Mouse (Mus musculus) limb, embryonic 14.5 days (tissue): ENCODE results near the gene Ppp1r3e. TPM values are rescaled to one million over a fixed set of nuclear protein-coding genes. Genes with fewer than 3 reads are reported as not detected.

ENCODE experiments used
- ATAC-seq: fragments of 200-750 bp; cut with Nextera tagmentation; 2 replicates; pipeline ENCODE4 v1.8.0; 2017; ENCODE audit warnings: low read depth, moderate number of reproducible peaks, moderate TSS enrichment; ENCODE audit not compliant: low FRiP score
- DNase-seq: peaks from one replicate; pipeline ENCODE4 v3.0.0-alpha.2; 2015; ENCODE audit warnings: low spot score
- H3K27ac ChIP-seq: fragments of 300-500 bp; sonication (generic); replicated peaks from 2 replicates; pipeline ENCODE4 v1.5.1; 2014; ENCODE audit warnings: low read depth, mild to moderate bottlenecking, low read length, moderate library complexity, mixed read lengths
- H3K27me3 ChIP-seq: fragments of 300-500 bp; sonication (generic); 2 replicates; pipeline ENCODE4 v1.6.1; 2014; ENCODE audit warnings: low read length, mixed read lengths; ENCODE audit not compliant: control insufficient read depth, insufficient read depth
- H3K36me3 ChIP-seq: fragments of 300-500 bp; sonication (generic); 2 replicates; pipeline ENCODE4 v1.6.1; 2014; ENCODE audit warnings: mild to moderate bottlenecking, low read length, moderate library complexity, mixed read lengths; ENCODE audit not compliant: control insufficient read depth, insufficient read depth
- H3K4me1 ChIP-seq: fragments of 300-500 bp; sonication (generic); 2 replicates; pipeline ENCODE4 v1.6.1; 2014; ENCODE audit warnings: antibody characterized with exemption, low read length, mixed read lengths; ENCODE audit not compliant: control insufficient read depth, insufficient read depth
- H3K4me2 ChIP-seq: fragments of 300-500 bp; sonication (generic); replicated peaks from 2 replicates; pipeline ENCODE4 v1.6.1; 2014; ENCODE audit warnings: low read depth, mild to moderate bottlenecking, low read length, moderate library complexity; ENCODE audit not compliant: severe bottlenecking
- H3K4me3 ChIP-seq: fragments of 300-500 bp; sonication (generic); replicated peaks from 2 replicates; pipeline ENCODE4 v1.5.1; 2014; ENCODE audit warnings: low read length
- H3K9ac ChIP-seq: fragments of 300-500 bp; sonication (generic); 2 replicates; pipeline ENCODE4 v1.6.1; 2014; ENCODE audit warnings: mild to moderate bottlenecking, low read depth, low read length, moderate library complexity; ENCODE audit not compliant: severe bottlenecking
- H3K9me3 ChIP-seq: fragments of 300-500 bp; sonication (generic); 2 replicates; pipeline ENCODE4 v1.6.1; 2016; ENCODE audit warnings: low read length; ENCODE audit not compliant: control insufficient read depth
- POLR2A ChIP-seq: fragments of 200-500 bp; IDR thresholded peaks from 2 replicates; pipeline ENCODE4 v1.8.0; 2012; ENCODE audit warnings: inconsistent platforms, mild to moderate bottlenecking, moderate library complexity, borderline replicate concordance; ENCODE audit not compliant: insufficient read depth, insufficient read length; ENCODE audit errors: extremely low read depth
- WGBS: fragments of 180-500 bp; shearing (Covaris S2); extraction: QIAGEN DNeasy Blood & Tissue Kit; methylation state at CpG from one replicate; pipeline ENCODE4 v1.1.7; 2014; 5-methylcytosine and 5-hydroxymethylcytosine counted together
- polyA plus RNA-seq, 2 experiments: library from polyadenylated mRNA; depleted of rRNA in 1 of 2; stranded (reverse) in 1 of 2; unstranded in 1 of 2; fragments of >200 nt; fragmentation: Nextera tagmentation in 1 of 2; extraction: Ambion mirVana in 1 of 2; gene quantifications; 2 replicates each; pipeline versions ENCODE4 v1.2.1 to v1.2.3; 2012 to 2014

The Ppp1r3e gene
- polyA plus RNA-seq, 2 experiments = 1.4 to 8.0 TPM

DNA sequence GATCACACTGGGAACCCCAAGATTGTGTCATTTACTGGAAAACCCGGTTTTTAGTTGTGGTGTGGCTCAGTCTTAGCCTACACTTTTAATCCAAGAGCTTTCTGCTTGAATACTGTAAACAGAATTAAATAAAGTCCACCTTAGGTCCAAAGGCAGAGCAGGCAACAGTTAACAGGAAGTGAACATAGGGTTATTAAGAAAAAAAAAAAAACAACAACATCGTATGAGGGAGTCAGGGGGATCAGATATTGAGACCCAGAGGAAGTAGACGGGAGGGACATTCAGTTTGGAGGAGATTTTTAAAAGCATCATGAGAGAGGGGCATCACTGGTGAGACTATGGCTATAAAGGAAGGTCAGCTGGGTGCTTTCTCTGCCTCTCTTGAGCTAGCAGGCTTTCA lies 11.1 kb downstream of the Ppp1r3e start:
- Histone ChIP-seq H3K27me3 (no peaks in the 10 kb centered on the region), H3K4me1 (no peaks in the 10 kb centered on the region; the same call in 1 of the 2 replicates), H3K27ac (no peak overlapping the region), H3K9ac (no peak overlapping the region), H3K4me3 (no peak overlapping the region), H3K4me2 (no peak overlapping the region), H3K9me3 (no peaks in the 10 kb centered on the region), H3K36me3 (no peaks in the 10 kb centered on the region)
- ATAC-seq (no peak), DNase-seq (no peak)
- no peak for TF ChIP-seq POLR2A
- WGBS = 49% methylated on average over 3 of the region's 3 CpGs

- no peak for TF ChIP-seq POLR2A
- Histone ChIP-seq H3K4me2 (no peak overlapping the region), H3K4me1 (no peaks in the 10 kb centered on the region; the same call in 1 of the 2 replicates), H3K27ac (no peak overlapping the region), H3K36me3 (no peaks in the 10 kb centered on the region), H3K4me3 (no peak overlapping the region), H3K9ac (no peak overlapping the region), H3K27me3 (no peaks in the 10 kb centered on the region), H3K9me3 (no peaks in the 10 kb centered on the region)
- ATAC-seq = no peak
- DNase-seq = no peak
- 69% methylated on average over 5 of the region's 5 CpGs for WGBS
Observed at GRCm38 (mm10) chr14:54865626-54866025, 11.7 kb downstream of the Ppp1r3e start.

DNA sequence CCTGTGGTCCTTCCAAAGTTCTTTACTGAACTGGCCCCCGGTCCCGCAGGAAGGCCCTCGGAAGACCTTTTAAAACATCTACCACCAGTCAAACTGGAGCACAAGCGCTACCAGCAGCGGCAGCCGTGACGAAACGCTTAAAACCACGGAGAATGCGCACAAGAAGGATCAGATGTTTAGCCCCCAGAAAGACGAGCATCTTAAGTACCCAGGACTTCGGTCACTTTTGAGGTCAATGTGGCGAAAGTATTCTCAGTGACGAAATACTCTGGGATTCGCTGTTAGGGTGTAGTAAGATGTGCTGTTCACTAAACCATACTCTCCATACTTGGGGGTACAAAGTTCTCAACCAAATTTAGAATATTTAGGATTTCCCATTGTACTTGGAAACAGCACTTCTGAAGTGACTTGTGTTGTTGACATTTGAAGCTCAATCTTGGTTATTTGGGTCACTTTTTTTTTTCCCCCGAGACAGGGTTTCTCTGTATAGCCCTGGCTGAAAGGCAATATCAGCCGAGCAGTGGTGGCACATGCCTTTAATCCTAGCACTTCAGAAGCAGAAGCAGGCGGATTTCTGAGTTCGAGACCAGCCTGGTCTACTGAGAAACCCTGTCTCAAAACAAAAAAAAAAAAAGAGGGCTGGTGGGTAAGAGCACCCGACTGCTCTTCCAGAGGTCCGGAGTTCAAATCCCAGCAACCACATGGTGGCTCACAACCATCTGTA lies 12.9 kb downstream of the Ppp1r3e start:
- Histone ChIP-seq H3K9ac (peak overlapping the region; percentile 77), H3K4me2 (peak overlapping the region; percentile 61), H3K9me3 (no peaks in the 10 kb centered on the region), H3K4me1 (no peaks in the 10 kb centered on the region; the same call in 1 of the 2 replicates), H3K27ac (0 out of 2 replicates have a peak overlapping the region, but pooled peaks have one; percentile 22), H3K4me3 (peak overlapping the region; percentile 77), H3K36me3 (no peaks in the 10 kb centered on the region), H3K27me3 (no peaks in the 10 kb centered on the region)
- no peak for TF ChIP-seq POLR2A
- DNase-seq = no peak
- peak; percentile 19; the same call in 1 of the 2 replicates for ATAC-seq
- WGBS = 14% methylated on average over 21 of the region's 21 CpGs

GRCm38 (mm10) chr14:54863501-54864312 lies 13.6 kb downstream of the Ppp1r3e start:
- no peaks in the 10 kb centered on the region for H3K27me3 ChIP-seq
- H3K27ac ChIP-seq = peak overlapping the region; percentile 65
- H3K9me3 ChIP-seq = no peaks in the 10 kb centered on the region
- under 1% methylated on average over 40 of the region's 56 CpGs for WGBS
- no peaks in the 10 kb centered on the region; the same call in 1 of the 2 replicates for H3K4me1 ChIP-seq
- peak overlapping the region; percentile 77 for H3K4me3 ChIP-seq
- H3K36me3 ChIP-seq = no peaks in the 10 kb centered on the region
- H3K4me2 ChIP-seq = peak overlapping the region; percentile 61
- H3K9ac ChIP-seq = peak overlapping the region; percentile 77
- ATAC-seq = peak; percentile 100
- peak; percentile 71; the same call in 1 of the 2 replicates for TF ChIP-seq POLR2A
- peak; percentile 93 for DNase-seq

GRCm38 (mm10) chr14:54860511-54860910 lies 16.8 kb downstream of the Ppp1r3e start:
- no peaks in the 10 kb centered on the region for H3K27me3 ChIP-seq
- ATAC-seq (no peak), DNase-seq (no peak)
- no peak overlapping the region for H3K27ac ChIP-seq
- no peak overlapping the region for H3K4me3 ChIP-seq
- no peak overlapping the region for H3K4me2 ChIP-seq
- H3K4me1 ChIP-seq = no peaks in the 10 kb centered on the region; the same call in 1 of the 2 replicates
- H3K9me3 ChIP-seq = no peaks in the 10 kb centered on the region
- H3K36me3 ChIP-seq = peaks cover 24% of the 10 kb centered on the region
- TF ChIP-seq POLR2A = no peak
- 37% methylated on average over 2 of the region's 2 CpGs for WGBS
- no peak overlapping the region for H3K9ac ChIP-seq
